Mouse (Mus musculus) forebrain, embryonic 14.5 days (tissue): ENCODE data around the gene 1110051M20Rik. TPM values are rescaled to one million over a fixed set of nuclear protein-coding genes. Genes with fewer than 3 reads are reported as not detected.

ENCODE experiments used
- ATAC-seq: fragments of 200-750 bp; cut with Nextera tagmentation; 2 replicates; pipeline ENCODE4 v1.8.0; 2017; ENCODE audit warnings: mild to moderate bottlenecking, moderate library complexity
- DNase-seq: peaks from one replicate; pipeline ENCODE4 v3.0.0-alpha.2; 2015; ENCODE audit warnings: low spot score
- H3K27ac ChIP-seq: fragments of 300-500 bp; sonication (generic); 2 replicates; pipeline ENCODE4 v1.5.1; 2014; ENCODE audit warnings: low read depth, mild to moderate bottlenecking, control low read depth, low read length, moderate library complexity
- H3K27me3 ChIP-seq: fragments of 300-500 bp; sonication (generic); replicated peaks from 2 replicates; pipeline ENCODE4 v1.6.1; 2014; ENCODE audit warnings: low read length, control low read depth, mixed read lengths; ENCODE audit not compliant: control insufficient read depth, insufficient read depth
- H3K36me3 ChIP-seq: fragments of 300-500 bp; sonication (generic); 2 replicates; pipeline ENCODE4 v1.6.1; 2014; ENCODE audit warnings: low read length, control low read depth; ENCODE audit not compliant: control insufficient read depth, insufficient read depth
- H3K4me1 ChIP-seq: fragments of 300-500 bp; sonication (generic); 2 replicates; pipeline ENCODE4 v1.6.1; 2014; ENCODE audit warnings: antibody characterized with exemption, low read length, control low read depth; ENCODE audit not compliant: control insufficient read depth, insufficient read depth
- H3K4me2 ChIP-seq: fragments of 300-500 bp; sonication (generic); 2 replicates; pipeline ENCODE4 v1.6.1; 2014; ENCODE audit warnings: mild to moderate bottlenecking, control low read depth, low read length
- H3K4me3 ChIP-seq: fragments of 300-500 bp; sonication (generic); 2 replicates; pipeline ENCODE4 v1.5.1; 2014; ENCODE audit warnings: low read depth, low read length, control low read depth
- H3K9ac ChIP-seq: fragments of 300-500 bp; sonication (generic); 2 replicates; pipeline ENCODE4 v1.6.1; 2014; ENCODE audit warnings: mild to moderate bottlenecking, low read length, control low read depth, moderate library complexity
- H3K9me3 ChIP-seq: fragments of 300-500 bp; sonication (generic); replicated peaks from 2 replicates; pipeline ENCODE4 v1.6.1; 2016; ENCODE audit warnings: low read length, control low read depth, mixed read lengths; ENCODE audit not compliant: control insufficient read depth
- WGBS: fragments of 180-500 bp; shearing (Covaris S2); extraction: QIAGEN DNeasy Blood & Tissue Kit; methylation state at CpG from one replicate; pipeline ENCODE4 v1.1.7; 2014; 5-methylcytosine and 5-hydroxymethylcytosine counted together
- polyA plus RNA-seq: library from polyadenylated mRNA; unstranded; fragments of >200 nt; fragmentation: Nextera tagmentation; extraction: Ambion mirVana; gene quantifications from 2 replicates; pipeline ENCODE4 v1.2.1, GENCODE M21; 2014

The 1110051M20Rik gene
- polyA plus RNA-seq, 1 experiment from 2014 or later, result 170 TPM

- H3K9me3 ChIP-seq, result no peaks in the 10 kb centered on the region
- no peak overlapping the region for H3K9ac ChIP-seq
- no peak overlapping the region for H3K27ac ChIP-seq
- DNase-seq (no peak), ATAC-seq (no peak)
- no peaks in the 10 kb centered on the region for H3K36me3 ChIP-seq
- H3K4me2 ChIP-seq, result no peak overlapping the region
- peaks cover 5% of the 10 kb centered on the region; the same call in 1 of the 2 replicates for H3K4me1 ChIP-seq
- no peak overlapping the region for H3K4me3 ChIP-seq
- 84% methylated on average over 3 of the region's 3 CpGs for WGBS
- no peaks in the 10 kb centered on the region for H3K27me3 ChIP-seq
Observed at GRCm38 (mm10) chr2:91454434-91454833, 9.9 kb upstream of the 1110051M20Rik start.

- Histone ChIP-seq H3K27me3 (no peaks in the 10 kb centered on the region), H3K27ac (no peak overlapping the region), H3K4me2 (no peak overlapping the region), H3K36me3 (no peaks in the 10 kb centered on the region), H3K9me3 (no peaks in the 10 kb centered on the region), H3K4me3 (no peak overlapping the region), H3K4me1 (peaks cover 5% of the 10 kb centered on the region; the same call in 1 of the 2 replicates), H3K9ac (no peak overlapping the region)
- WGBS, result 85% methylated on average over 9 of the region's 9 CpGs
- DNase-seq (no peak), ATAC-seq (no peak)
Observed at GRCm38 (mm10) chr2:91453231-91454075, 8.9 kb upstream of the 1110051M20Rik start.

DNA sequence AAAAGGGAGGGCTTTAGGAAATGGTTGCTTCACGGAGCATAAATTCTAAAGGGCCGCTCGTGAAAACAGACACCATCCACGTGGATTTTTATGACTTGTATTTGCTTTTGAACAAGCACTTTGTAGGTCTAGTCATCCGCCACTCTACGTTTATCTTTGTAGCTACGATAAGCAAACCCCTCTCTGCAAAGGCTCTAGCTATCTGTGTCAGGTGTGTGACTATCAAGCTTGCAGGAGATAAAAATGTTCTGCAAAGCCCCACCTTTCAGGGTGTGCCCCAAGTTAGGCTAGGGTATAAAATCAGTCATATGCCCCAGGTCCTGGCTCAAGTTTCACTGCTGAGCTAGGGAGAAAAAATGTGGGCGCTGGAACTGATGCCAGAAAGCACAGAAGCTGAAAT lies 8.2 kb upstream of the 1110051M20Rik start:
- no peak overlapping the region for H3K4me3 ChIP-seq
- peaks cover 3% of the 10 kb centered on the region; the same call in 1 of the 2 replicates for H3K4me1 ChIP-seq
- H3K9ac ChIP-seq, result no peak overlapping the region
- no peak for DNase-seq
- no peaks in the 10 kb centered on the region for H3K36me3 ChIP-seq
- no peaks in the 10 kb centered on the region for H3K9me3 ChIP-seq
- 71% methylated on average over 8 of the region's 8 CpGs for WGBS
- no peak overlapping the region for H3K4me2 ChIP-seq
- H3K27ac ChIP-seq, result no peak overlapping the region
- H3K27me3 ChIP-seq, result no peaks in the 10 kb centered on the region
- ATAC-seq, result no peak

GRCm38 (mm10) chr2:91450316-91450715 lies 5.8 kb upstream of the 1110051M20Rik start:
- no peak overlapping the region for H3K4me3 ChIP-seq
- ATAC-seq (no peak), DNase-seq (no peak)
- H3K9me3 ChIP-seq, result no peaks in the 10 kb centered on the region
- H3K27ac ChIP-seq, result no peak overlapping the region
- H3K4me2 ChIP-seq, result no peak overlapping the region
- WGBS, result 76% methylated on average over 9 of the region's 9 CpGs
- H3K36me3 ChIP-seq, result no peaks in the 10 kb centered on the region
- no peak overlapping the region for H3K9ac ChIP-seq
- H3K4me1 ChIP-seq, result no peaks in the 10 kb centered on the region
- H3K27me3 ChIP-seq, result no peaks in the 10 kb centered on the region

DNA sequence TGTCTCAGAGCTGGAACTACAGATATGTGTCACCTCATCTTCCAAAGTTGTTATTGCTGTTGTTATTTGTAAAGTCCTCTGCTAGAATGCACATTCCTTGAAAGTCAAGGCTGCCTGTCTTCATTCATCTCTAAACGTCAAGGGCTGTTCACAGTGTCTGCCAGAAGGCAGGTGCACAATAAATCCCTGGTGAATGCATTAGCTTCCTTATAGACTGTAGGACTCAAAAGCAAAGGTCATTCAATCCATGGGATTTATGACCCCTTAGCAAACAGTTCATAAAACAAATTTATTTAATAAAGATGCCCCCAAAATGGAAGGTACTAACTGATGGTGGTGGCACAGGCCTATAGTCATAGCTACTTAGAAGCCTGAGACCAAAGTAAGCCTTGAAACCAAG lies 5.2 kb upstream of the 1110051M20Rik start:
- no peak for ATAC-seq
- 39% methylated on average over 1 of the region's 1 CpGs for WGBS
- no peak overlapping the region for H3K4me2 ChIP-seq

GRCm38 (mm10) chr2:91442241-91442640 lies 2.3 kb downstream of the 1110051M20Rik start:
- DNase-seq (no peak), ATAC-seq (no peak)
- peaks cover 13% of the 10 kb centered on the region for H3K4me1 ChIP-seq
- H3K27me3 ChIP-seq, result no peaks in the 10 kb centered on the region
- no peaks in the 10 kb centered on the region for H3K9me3 ChIP-seq
- 74% methylated on average over 1 of the region's 1 CpGs for WGBS
- no peaks in the 10 kb centered on the region for H3K36me3 ChIP-seq
- no peak overlapping the region for H3K4me3 ChIP-seq
- no peak overlapping the region for H3K9ac ChIP-seq
- no peak overlapping the region for H3K4me2 ChIP-seq
- H3K27ac ChIP-seq, result no peak overlapping the region

More for the DNA sequence above, 5.2 kb upstream of the 1110051M20Rik start:
- no peak overlapping the region for H3K4me3 ChIP-seq
- no peaks in the 10 kb centered on the region for H3K27me3 ChIP-seq
- no peaks in the 10 kb centered on the region for H3K36me3 ChIP-seq
- H3K27ac ChIP-seq, result no peak overlapping the region
- no peak overlapping the region for H3K9ac ChIP-seq
- H3K4me1 ChIP-seq, result no peaks in the 10 kb centered on the region
- DNase-seq, result no peak
- H3K9me3 ChIP-seq, result no peaks in the 10 kb centered on the region

DNA sequence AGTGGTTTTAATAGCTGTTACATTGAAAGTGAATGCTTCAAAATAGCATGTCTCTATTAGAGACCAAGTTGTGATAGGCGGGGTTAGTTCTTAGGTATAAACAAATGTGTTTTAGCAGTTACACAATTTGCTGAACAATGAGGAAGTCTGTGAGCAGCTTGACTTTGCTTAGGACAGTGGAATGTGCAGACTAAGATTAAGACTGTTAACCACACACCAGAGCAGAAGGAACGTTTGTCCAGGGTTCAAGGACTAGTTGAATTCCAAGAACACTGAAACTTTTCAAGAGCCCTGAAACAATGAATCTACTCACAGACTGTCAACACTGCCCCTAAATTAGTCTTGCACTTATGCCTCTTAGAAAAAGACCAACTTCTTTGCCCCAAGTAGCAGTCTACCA lies 2.8 kb downstream of the 1110051M20Rik start:
- ATAC-seq, result no peak
- peaks cover 17% of the 10 kb centered on the region for H3K4me1 ChIP-seq
- no peaks in the 10 kb centered on the region for H3K36me3 ChIP-seq
- H3K9me3 ChIP-seq, result no peaks in the 10 kb centered on the region
- no peak overlapping the region for H3K4me3 ChIP-seq
- no peak for DNase-seq
- no peak overlapping the region for H3K27ac ChIP-seq
- no peak overlapping the region for H3K4me2 ChIP-seq
- WGBS, result 58% methylated on average over 2 of the region's 2 CpGs
- no peak overlapping the region for H3K9ac ChIP-seq
- H3K27me3 ChIP-seq, result no peaks in the 10 kb centered on the region

DNA sequence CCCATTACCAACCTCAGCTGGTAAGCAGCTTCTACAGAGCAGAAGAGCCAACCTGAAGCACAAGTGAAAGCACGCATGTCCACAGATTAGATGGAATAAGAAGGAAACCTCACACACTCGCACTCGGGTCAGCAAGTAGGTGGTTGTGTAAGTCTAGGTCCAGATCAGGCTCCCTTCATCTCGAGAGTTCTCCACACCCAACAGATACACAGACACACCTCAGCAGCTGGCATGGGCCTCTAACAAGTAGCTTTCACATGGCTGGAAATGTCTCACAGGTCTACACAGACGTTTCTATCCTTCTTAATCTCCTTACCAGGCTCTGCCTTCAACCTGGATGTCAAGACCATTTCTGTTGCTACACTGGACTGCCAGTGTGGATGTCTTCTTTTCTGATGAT lies 3.8 kb downstream of the 1110051M20Rik start:
- Histone ChIP-seq H3K4me2 (no peak overlapping the region), H3K9ac (no peak overlapping the region), H3K4me1 (peaks cover 17% of the 10 kb centered on the region), H3K27ac (no peak overlapping the region), H3K36me3 (no peaks in the 10 kb centered on the region), H3K9me3 (no peaks in the 10 kb centered on the region), H3K27me3 (no peaks in the 10 kb centered on the region), H3K4me3 (no peak overlapping the region)
- no peak for DNase-seq
- no peak for ATAC-seq
- 91% methylated on average over 5 of the region's 5 CpGs for WGBS

- Histone ChIP-seq H3K9me3 (no peaks in the 10 kb centered on the region), H3K27me3 (no peaks in the 10 kb centered on the region), H3K36me3 (no peaks in the 10 kb centered on the region), H3K4me3 (no peak overlapping the region), H3K4me2 (no peak overlapping the region), H3K27ac (no peak overlapping the region), H3K4me1 (peaks cover 17% of the 10 kb centered on the region), H3K9ac (no peak overlapping the region)
- no peak for ATAC-seq
- DNase-seq, result no peak
- WGBS, result 20% methylated on average over 1 of the region's 1 CpGs
Observed at GRCm38 (mm10) chr2:91439876-91440275, 4.6 kb downstream of the 1110051M20Rik start.
